Mouse (Mus musculus) embryonic facial prominence, embryonic 15.5 days (tissue): Measurements from ENCODE around the gene Nfia. TPM values are rescaled to one million over a fixed set of nuclear protein-coding genes. Genes with fewer than 3 reads are reported as not detected.

Source experiments
- ATAC-seq: fragments of 200-750 bp; cut with Nextera tagmentation; 2 replicates; pipeline ENCODE4 v1.8.0; 2017; ENCODE audit warnings: low read depth, moderate TSS enrichment; ENCODE audit not compliant: insufficient number of reproducible peaks, low FRiP score, low TSS enrichment
- H3K27ac ChIP-seq: fragments of 300-500 bp; sonication (generic); replicated peaks from 2 replicates; pipeline ENCODE4 v1.5.1; 2015; ENCODE audit warnings: mild to moderate bottlenecking, inconsistent platforms
- H3K27me3 ChIP-seq: fragments of 300-500 bp; sonication (generic); 2 replicates; pipeline ENCODE4 v1.6.1; 2015; ENCODE audit warnings: inconsistent platforms
- H3K36me3 ChIP-seq: fragments of 300-500 bp; sonication (generic); 2 replicates; pipeline ENCODE4 v1.6.1; 2015; ENCODE audit warnings: mild to moderate bottlenecking, inconsistent platforms
- H3K4me1 ChIP-seq: fragments of 300-500 bp; sonication (generic); 2 replicates; pipeline ENCODE4 v1.6.1; 2015; ENCODE audit warnings: inconsistent platforms
- H3K4me2 ChIP-seq: fragments of 300-500 bp; sonication (generic); replicated peaks from 2 replicates; pipeline ENCODE4 v1.6.1; 2015; ENCODE audit warnings: mild to moderate bottlenecking, inconsistent platforms
- H3K4me3 ChIP-seq: fragments of 300-500 bp; sonication (generic); replicated peaks from 2 replicates; pipeline ENCODE4 v1.5.1; 2015; ENCODE audit warnings: mild to moderate bottlenecking, inconsistent platforms
- H3K9ac ChIP-seq: fragments of 300-500 bp; sonication (generic); 2 replicates; pipeline ENCODE4 v1.6.1; 2015; ENCODE audit warnings: inconsistent platforms
- H3K9me3 ChIP-seq: fragments of 300-500 bp; sonication (generic); replicated peaks from 2 replicates; pipeline ENCODE4 v1.6.1; 2016; ENCODE audit warnings: inconsistent platforms
- WGBS: fragments of 180-500 bp; shearing (Covaris S2); methylation state at CpG from one replicate; pipeline ENCODE4 v1.1.7; 2015; 5-methylcytosine and 5-hydroxymethylcytosine counted together
- polyA plus RNA-seq: library from polyadenylated mRNA; unstranded; fragments of >200 nt; fragmentation: Nextera tagmentation; extraction: Ambion mirVana; gene quantifications from 2 replicates; pipeline ENCODE4 v1.2.1, GENCODE M21; 2015

Nfia gene
- polyA plus RNA-seq, 1 experiment from 2014 or later, result 55.4 TPM

- no peak overlapping the region for H3K4me2 ChIP-seq
- whole genome bisulfite sequencing, result 85% methylated on average over 4 of the region's 4 CpGs
- no peaks in the 10 kb centered on the region for H3K27me3 ChIP-seq
- H3K9ac ChIP-seq, result no peak overlapping the region
- no peaks in the 10 kb centered on the region for H3K9me3 ChIP-seq
- H3K4me3 ChIP-seq, result no peak overlapping the region
- H3K27ac ChIP-seq, result no peak overlapping the region; the same call in 1 of the 2 replicates
- H3K36me3 ChIP-seq, result no peaks in the 10 kb centered on the region
- peaks cover 11% of the 10 kb centered on the region; the same call in 1 of the 2 replicates for H3K4me1 ChIP-seq
- ATAC-seq, result no peak
Measured at GRCm38 (mm10) chr4:98082512-98082911, 310.0 kb downstream of the Nfia start.

GRCm38 (mm10) chr4:98085060-98085459 lies 312.5 kb downstream of the Nfia start:
- Histone ChIP-seq H3K9ac (no peak overlapping the region), H3K27ac (no peak overlapping the region), H3K4me2 (no peak overlapping the region), H3K4me3 (no peak overlapping the region), H3K36me3 (no peaks in the 10 kb centered on the region), H3K4me1 (peaks cover 11% of the 10 kb centered on the region; the same call in 1 of the 2 replicates), H3K27me3 (no peaks in the 10 kb centered on the region), H3K9me3 (no peaks in the 10 kb centered on the region)
- no peak for ATAC-seq
- 94% methylated on average over 6 of the region's 6 CpGs for WGBS

GRCm38 (mm10) chr4:98086976-98087375 lies 314.4 kb downstream of the Nfia start:
- no peak for ATAC-seq

GRCm38 (mm10) chr4:98089985-98090384 lies 317.5 kb downstream of the Nfia start:
- H3K9me3 ChIP-seq, result no peaks in the 10 kb centered on the region
- H3K27ac ChIP-seq, result no peak overlapping the region
- ATAC-seq, result no peak
- H3K27me3 ChIP-seq, result no peaks in the 10 kb centered on the region
- H3K4me3 ChIP-seq, result no peak overlapping the region
- WGBS, result 63% methylated on average over 6 of the region's 6 CpGs
- H3K4me1 ChIP-seq, result peaks cover 18% of the 10 kb centered on the region; the same call in 1 of the 2 replicates
- H3K36me3 ChIP-seq, result no peaks in the 10 kb centered on the region
- H3K9ac ChIP-seq, result no peak overlapping the region
- H3K4me2 ChIP-seq, result no peak overlapping the region

More at GRCm38 (mm10) chr4:98086976-98087375, 314.4 kb downstream of the Nfia start:
- Histone ChIP-seq H3K9ac (no peak overlapping the region), H3K4me1 (0 out of 2 replicates have a peak, but pooled peaks cover 12% of the 10 kb centered on the region), H3K4me2 (no peak overlapping the region), H3K36me3 (no peaks in the 10 kb centered on the region), H3K4me3 (no peak overlapping the region), H3K9me3 (no peaks in the 10 kb centered on the region), H3K27ac (no peak overlapping the region), H3K27me3 (no peaks in the 10 kb centered on the region)
- 58% methylated on average over 4 of the region's 4 CpGs for WGBS

GRCm38 (mm10) chr4:98090586-98090985 lies 318.1 kb downstream of the Nfia start:
- H3K4me2 ChIP-seq, result no peak overlapping the region
- 75% methylated on average over 3 of the region's 3 CpGs for WGBS
- H3K27ac ChIP-seq, result no peak overlapping the region
- no peaks in the 10 kb centered on the region for H3K27me3 ChIP-seq
- H3K4me3 ChIP-seq, result no peak overlapping the region
- no peaks in the 10 kb centered on the region for H3K9me3 ChIP-seq
- H3K9ac ChIP-seq, result no peak overlapping the region
- peaks cover 18% of the 10 kb centered on the region; the same call in 1 of the 2 replicates for H3K4me1 ChIP-seq
- ATAC-seq, result no peak
- no peaks in the 10 kb centered on the region for H3K36me3 ChIP-seq

GRCm38 (mm10) chr4:98091368-98091827 lies 318.9 kb downstream of the Nfia start:
- H3K36me3 ChIP-seq, result no peaks in the 10 kb centered on the region
- H3K9ac ChIP-seq, result no peak overlapping the region
- H3K27ac ChIP-seq, result peak overlapping the region; percentile 44; the same call in 1 of the 2 replicates
- peak; percentile 60; the same call in 1 of the 2 replicates for ATAC-seq
- H3K9me3 ChIP-seq, result no peaks in the 10 kb centered on the region
- WGBS, result 52% methylated on average over 4 of the region's 4 CpGs
- H3K4me3 ChIP-seq, result no peak overlapping the region
- peaks cover 18% of the 10 kb centered on the region; the same call in 1 of the 2 replicates for H3K4me1 ChIP-seq
- H3K4me2 ChIP-seq, result no peak overlapping the region
- H3K27me3 ChIP-seq, result no peaks in the 10 kb centered on the region

GRCm38 (mm10) chr4:98091901-98092472 lies 319.5 kb downstream of the Nfia start:
- H3K4me2 ChIP-seq, result no peak overlapping the region
- H3K9me3 ChIP-seq, result no peaks in the 10 kb centered on the region
- peaks cover 18% of the 10 kb centered on the region; the same call in 1 of the 2 replicates for H3K4me1 ChIP-seq
- no peak overlapping the region for H3K9ac ChIP-seq
- WGBS, result 80% methylated on average over 5 of the region's 5 CpGs
- H3K27me3 ChIP-seq, result no peaks in the 10 kb centered on the region
- no peak overlapping the region for H3K4me3 ChIP-seq
- ATAC-seq, result no peak
- no peaks in the 10 kb centered on the region for H3K36me3 ChIP-seq
- peak overlapping the region; percentile 58; the same call in 1 of the 2 replicates for H3K27ac ChIP-seq

GRCm38 (mm10) chr4:98094112-98094805 lies 321.7 kb downstream of the Nfia start:
- peaks cover 18% of the 10 kb centered on the region; the same call in 1 of the 2 replicates for H3K4me1 ChIP-seq
- no peak overlapping the region for H3K4me2 ChIP-seq
- no peaks in the 10 kb centered on the region for H3K9me3 ChIP-seq
- no peak overlapping the region for H3K9ac ChIP-seq
- no peak overlapping the region for H3K27ac ChIP-seq
- ATAC-seq, result no peak
- H3K27me3 ChIP-seq, result no peaks in the 10 kb centered on the region
- no peak overlapping the region for H3K4me3 ChIP-seq
- no peaks in the 10 kb centered on the region for H3K36me3 ChIP-seq
- 39% methylated on average over 19 of the region's 19 CpGs for WGBS

GRCm38 (mm10) chr4:98095060-98095459 lies 322.5 kb downstream of the Nfia start:
- peaks cover 18% of the 10 kb centered on the region; the same call in 1 of the 2 replicates for H3K4me1 ChIP-seq
- ATAC-seq, result no peak

GRCm38 (mm10) chr4:98097013-98097566 lies 324.6 kb downstream of the Nfia start:
- no peaks in the 10 kb centered on the region for H3K27me3 ChIP-seq
- H3K4me3 ChIP-seq, result no peak overlapping the region
- H3K36me3 ChIP-seq, result no peaks in the 10 kb centered on the region
- no peak overlapping the region for H3K9ac ChIP-seq
- H3K27ac ChIP-seq, result no peak overlapping the region
- no peak overlapping the region for H3K4me2 ChIP-seq
- H3K9me3 ChIP-seq, result no peaks in the 10 kb centered on the region
- ATAC-seq, result no peak
- WGBS, result 84% methylated on average over 4 of the region's 4 CpGs
- H3K4me1 ChIP-seq, result peaks cover 22% of the 10 kb centered on the region

More at GRCm38 (mm10) chr4:98095060-98095459, 322.5 kb downstream of the Nfia start:
- H3K9me3 ChIP-seq, result no peaks in the 10 kb centered on the region
- no peak overlapping the region for H3K4me2 ChIP-seq
- H3K4me3 ChIP-seq, result no peak overlapping the region
- WGBS, result 67% methylated on average over 2 of the region's 2 CpGs
- H3K36me3 ChIP-seq, result no peaks in the 10 kb centered on the region
- no peak overlapping the region for H3K27ac ChIP-seq
- H3K9ac ChIP-seq, result no peak overlapping the region
- H3K27me3 ChIP-seq, result no peaks in the 10 kb centered on the region

- no peaks in the 10 kb centered on the region for H3K27me3 ChIP-seq
- H3K4me1 ChIP-seq, result peaks cover 26% of the 10 kb centered on the region
- H3K9me3 ChIP-seq, result no peaks in the 10 kb centered on the region
- H3K27ac ChIP-seq, result no peak overlapping the region
- H3K36me3 ChIP-seq, result no peaks in the 10 kb centered on the region
- WGBS, result 48% methylated on average over 1 of the region's 1 CpGs
- H3K4me3 ChIP-seq, result no peak overlapping the region
- H3K9ac ChIP-seq, result no peak overlapping the region
- ATAC-seq, result no peak
- H3K4me2 ChIP-seq, result no peak overlapping the region
Measured at GRCm38 (mm10) chr4:98098663-98099062, 326.1 kb downstream of the Nfia start.
